Mouse (Mus musculus): ENCODE measurements around the gene Setdb1.

Gene Setdb1

GRCm38 (mm10) chr3:95318548-95318947 is 38.5 kb downstream of the Setdb1 start:
- DNase-seq: peak; percentile 85 to 94

- peak; percentile 81 to 86 for DNase-seq
These were observed 39.5 kb downstream of the Setdb1 start for GRCm38 (mm10) chr3:95317414-95318080.

DNA sequence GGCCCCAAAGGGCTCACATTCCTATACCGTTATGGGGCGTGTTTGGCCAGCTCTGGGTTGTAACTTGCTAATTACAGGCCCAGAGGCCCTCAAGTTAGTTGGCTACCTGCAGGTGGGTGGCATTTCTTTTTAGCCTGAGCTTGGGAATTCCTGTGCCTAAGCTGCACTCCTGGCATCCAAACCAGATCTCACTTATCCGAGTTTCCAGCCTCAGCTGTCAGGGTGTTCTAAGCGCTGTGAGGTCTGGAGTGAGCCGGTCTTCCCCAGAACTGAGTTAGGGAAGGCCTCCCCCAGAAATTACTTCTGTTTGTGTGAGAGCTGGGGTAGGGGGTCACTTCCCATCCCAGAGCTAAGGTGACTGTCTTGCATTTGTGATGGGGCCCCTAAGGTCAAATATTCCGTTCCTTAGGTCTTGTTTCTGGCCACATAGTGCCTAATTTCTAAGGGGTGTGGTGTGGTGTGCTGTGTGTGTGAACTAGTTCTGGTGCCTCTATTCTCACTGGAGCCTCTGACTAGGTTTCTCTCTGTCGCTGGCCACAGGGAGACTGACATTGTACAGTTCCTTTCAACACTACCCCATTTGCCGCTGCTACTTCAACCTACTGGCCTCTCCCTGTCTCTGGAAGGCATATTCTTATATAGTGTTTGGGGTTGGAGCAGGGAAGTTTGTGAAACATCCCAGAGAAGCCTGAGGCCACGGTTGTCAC is 41.0 kb downstream of the Setdb1 start:
- DNase-seq: no peak

- DNase-seq: peak; percentile 93 to 96
These were observed 41.7 kb downstream of the Setdb1 start for GRCm38 (mm10) chr3:95315094-95315843.

DNA sequence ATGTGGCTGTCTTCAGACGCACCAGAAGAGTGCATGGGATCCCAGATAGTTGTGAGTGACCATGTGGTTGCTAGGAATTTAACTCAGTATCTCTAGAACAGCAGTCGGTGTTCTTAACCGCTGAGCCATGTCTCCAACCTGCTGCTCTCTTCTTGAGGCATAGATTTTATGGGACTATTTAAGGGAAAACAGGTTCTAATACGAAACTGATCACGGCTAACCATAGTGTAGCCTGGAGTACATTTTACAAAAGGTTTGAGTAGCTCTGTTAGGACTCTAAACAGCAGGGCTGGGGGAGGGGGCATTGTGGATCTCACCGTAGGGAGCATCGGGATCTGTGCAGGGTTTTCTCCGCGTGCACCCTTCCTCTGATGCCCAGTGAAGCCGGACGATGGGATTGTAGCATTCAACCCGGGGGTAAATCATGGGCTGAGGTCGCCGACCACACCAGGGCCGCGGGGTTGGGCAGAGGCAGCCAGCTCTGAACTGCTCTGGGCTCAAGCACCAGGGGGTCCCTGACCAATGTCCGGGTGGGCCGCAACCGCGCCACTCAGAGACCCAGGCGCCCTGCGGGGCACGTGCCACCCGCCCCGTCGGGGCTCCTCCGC is 42.4 kb downstream of the Setdb1 start, which contains the start of gene Cers2:
TSS of gene Cers2 (plus strand) at position 306 of the 608 bp plus-strand sequence.
- no peak for DNase-seq

- DNase-seq: no peak
These were observed 42.9 kb downstream of the Setdb1 start for GRCm38 (mm10) chr3:95314075-95314474.

GRCm38 (mm10) chr3:95313476-95313875 is 43.5 kb downstream of the Setdb1 start:
- DNase-seq: no peak

- no peak for DNase-seq
These were observed 44.4 kb downstream of the Setdb1 start for GRCm38 (mm10) chr3:95312623-95313022.

- DNase-seq: peak; percentile 80 to 82
These were observed 45.8 kb downstream of the Setdb1 start for GRCm38 (mm10) chr3:95310968-95311882.

- DNase-seq: no peak
These were observed 46.5 kb downstream of the Setdb1 start for GRCm38 (mm10) chr3:95310496-95310895.

DNA sequence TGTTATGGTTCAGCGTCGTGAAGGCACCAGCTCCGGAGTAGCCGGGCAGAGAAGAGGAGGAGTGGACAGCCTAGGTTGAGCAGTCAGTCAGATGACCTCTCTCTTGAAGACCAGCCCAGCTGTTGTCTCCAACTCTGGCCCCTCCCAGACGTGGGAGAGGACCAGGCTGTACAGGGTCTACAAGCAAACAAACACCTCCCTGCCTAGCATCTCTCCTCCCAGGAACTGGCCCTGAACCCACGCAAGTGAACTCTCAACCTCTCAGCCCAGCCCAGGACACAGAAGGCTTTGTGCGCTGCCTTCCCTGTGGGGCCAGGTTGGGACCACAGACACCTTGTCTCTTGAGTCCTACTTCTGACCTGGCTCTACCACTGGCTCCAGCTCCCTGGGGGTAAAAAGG is 49.9 kb downstream of the Setdb1 start, which contains the start of gene Anxa9:
TSS of gene Anxa9 (minus strand) at position 77 of the 400 bp plus-strand sequence.
- no peak for DNase-seq

DNA sequence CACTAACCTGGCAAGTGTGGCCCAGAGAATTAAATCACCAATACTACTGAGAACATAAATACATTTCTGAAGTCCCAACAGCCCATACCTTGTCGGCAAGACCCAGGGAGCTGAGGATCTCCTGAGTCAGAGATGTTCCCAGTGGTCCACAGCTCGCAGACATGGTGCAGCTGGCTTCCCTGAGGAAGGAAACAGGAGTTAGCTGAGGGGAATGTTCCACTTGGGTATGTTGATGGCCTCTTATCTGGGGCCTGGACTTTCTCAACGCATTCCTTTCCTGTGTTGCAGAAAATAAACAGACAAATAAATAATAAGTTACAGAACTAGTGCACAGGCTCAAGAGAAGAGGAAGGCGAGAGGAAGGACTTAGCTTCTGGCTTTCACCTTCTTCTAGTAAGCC is 50.8 kb downstream of the Setdb1 start:
- DNase-seq: no peak

DNA sequence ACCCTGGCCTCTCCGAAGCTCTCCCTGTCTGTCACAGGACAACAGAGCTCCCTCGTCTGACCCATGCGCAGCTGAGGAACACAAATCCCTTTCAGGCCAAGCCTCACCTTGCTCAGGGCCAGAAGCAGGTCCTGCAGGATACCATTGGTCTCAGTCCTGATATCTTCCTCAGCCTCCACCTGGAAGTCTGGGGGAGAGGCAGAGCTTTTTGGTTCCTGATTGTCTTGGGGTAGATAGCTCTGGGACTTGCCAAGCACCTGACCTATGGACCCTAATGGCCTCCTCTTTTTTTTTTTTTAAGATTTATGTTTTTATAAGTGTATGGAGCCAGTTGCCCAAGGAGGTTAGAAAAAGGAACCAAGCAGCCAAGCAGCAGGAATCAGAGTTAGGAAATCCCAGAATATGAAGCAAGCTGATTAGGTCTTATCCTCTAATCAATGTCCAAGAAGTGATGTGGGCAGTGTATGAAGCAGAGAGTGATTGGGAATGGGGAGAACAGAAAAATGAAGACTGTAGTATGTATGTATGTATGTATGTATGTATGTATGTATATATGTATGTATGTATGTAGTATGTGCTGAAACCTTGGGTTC is 55.7 kb downstream of the Setdb1 start:
- DNase-seq: no peak

DNA sequence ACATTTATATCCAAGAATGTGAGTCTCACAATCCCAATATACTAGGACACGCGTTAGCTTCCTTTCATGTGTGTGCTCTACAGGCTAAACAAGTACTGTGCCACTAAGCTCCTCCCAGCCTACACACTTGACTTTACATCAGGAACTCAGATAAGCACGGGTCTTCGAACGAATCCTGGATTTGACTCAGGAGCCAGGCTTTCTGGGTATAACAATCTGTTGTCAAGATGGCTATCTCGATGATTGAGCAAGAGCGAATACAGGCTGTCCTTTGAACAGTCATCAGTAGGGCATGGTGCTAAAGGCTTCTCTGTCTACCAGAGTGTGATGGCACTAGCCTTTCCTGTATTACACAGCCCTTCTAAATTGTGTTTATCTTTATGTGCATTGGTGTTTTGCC is 59.0 kb downstream of the Setdb1 start:
- no peak for DNase-seq

- peak; percentile 77 to 78 for DNase-seq
These were observed 60.9 kb downstream of the Setdb1 start for GRCm38 (mm10) chr3:95296103-95296469.

DNA sequence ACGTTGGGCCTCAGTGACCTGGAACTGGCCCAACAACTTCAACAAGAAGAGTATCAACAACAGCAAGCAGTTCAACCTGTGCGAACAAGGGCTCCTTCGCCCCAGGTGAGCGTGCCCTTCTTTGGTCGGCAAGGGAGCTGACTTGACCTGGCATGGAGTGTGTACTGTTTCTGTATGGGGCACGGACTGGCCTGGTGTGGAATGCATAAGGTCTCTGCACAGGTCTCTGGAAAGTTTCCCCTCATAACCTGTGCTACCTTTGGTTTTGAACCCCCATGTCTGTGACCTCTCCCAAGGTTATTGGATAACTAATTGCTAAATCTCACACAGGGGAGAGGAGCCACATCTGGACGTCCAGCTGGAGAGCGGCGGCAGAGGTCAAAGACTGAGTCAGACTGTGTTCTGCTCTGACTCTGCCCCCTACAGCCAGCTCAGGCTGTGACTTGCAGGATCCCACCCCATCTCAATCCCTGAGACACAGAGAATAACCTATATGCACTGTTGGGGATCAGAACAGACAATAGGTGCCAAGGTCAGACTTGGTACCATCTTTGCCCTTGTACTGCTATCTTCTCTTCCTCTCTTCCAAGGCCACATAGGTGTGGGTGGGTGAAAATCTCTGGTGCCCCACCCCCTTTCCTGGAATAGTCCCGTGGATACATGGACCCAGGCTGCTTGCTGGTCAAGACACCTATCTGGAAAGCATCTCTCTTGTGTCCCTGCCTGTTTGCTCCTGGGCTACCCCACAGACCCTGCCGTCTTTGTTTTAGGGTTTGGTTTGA is 61.5 kb downstream of the Setdb1 start:
- peak; percentile 78 to 79 for DNase-seq

GRCm38 (mm10) chr3:95294718-95295117 is 62.3 kb downstream of the Setdb1 start:
- DNase-seq: no peak

DNA sequence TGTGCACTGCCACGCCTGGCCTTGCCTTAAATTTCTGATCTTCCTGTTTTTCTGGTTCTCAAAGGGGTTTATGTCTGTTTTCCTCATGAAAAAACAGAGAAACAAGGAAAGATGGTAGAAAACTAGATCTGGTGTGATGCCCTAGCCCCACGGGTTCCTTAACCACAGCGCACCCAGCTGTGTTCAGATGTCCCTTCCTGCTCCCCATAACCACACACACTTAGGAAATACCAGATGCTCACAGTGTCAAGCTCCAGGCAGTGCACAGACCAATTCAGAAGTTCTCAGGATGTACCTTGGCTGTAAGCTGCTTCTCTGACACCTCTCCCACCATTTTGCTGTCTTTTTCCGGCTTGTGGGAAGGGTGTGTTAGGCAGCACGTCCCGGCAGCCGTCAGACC is 62.7 kb downstream of the Setdb1 start:
- DNase-seq: no peak

DNA sequence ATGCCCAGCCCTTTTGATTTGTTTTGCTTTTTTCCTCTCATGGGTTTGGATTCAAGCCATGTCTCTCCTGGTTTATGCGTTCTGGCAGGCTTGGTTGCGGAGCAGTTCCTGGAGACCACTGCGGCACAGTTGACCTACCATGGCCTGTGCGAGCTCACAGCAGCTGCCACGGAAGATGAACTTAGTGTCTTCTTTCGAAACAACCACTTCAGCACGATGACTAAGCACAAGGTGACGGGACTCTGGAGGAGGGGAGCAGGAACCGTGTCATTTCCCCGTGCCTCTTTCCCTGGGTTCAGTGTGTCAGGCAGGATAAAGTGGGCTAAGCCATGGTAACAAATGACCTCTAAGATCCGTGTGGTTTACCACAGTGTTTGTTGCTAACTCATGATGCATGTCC is 63.5 kb downstream of the Setdb1 start:
- DNase-seq: peak; percentile 68 to 81

- no peak for DNase-seq
These were observed 64.1 kb downstream of the Setdb1 start for GRCm38 (mm10) chr3:95292899-95293298.

- DNase-seq: peak in 1 of 2 experiments; percentile 54
These were observed 66.0 kb downstream of the Setdb1 start for GRCm38 (mm10) chr3:95291041-95291440.
